14 mouse cellular contexts compared by ENCODE assay signal in genomic region chr14:98886982-98887381, GRCm38 (mm10).
DNase-seq lines count a peak whose midpoint lies in the region; ATAC-seq and TF ChIP-seq lines count a peak whose summit lies in the region.
"Had no signal": no experiment of that assay in that cellular context is flagged by ENCODE, and none has a peak within 500 bp of the region (broad histone marks: within the 10 kb centered on the region; RNA-seq: fewer than 3 reads in every experiment).

No protein-coding gene starts in this region.

- DNase-seq in forebrain, postnatal 0 days, result peak; percentile 31
- no peak for DNase-seq in forebrain, embryonic 11.5 days (ENCODE audit: low spot score)
- no peak for DNase-seq in left cerebral cortex, adult 2 months (ENCODE audit: extremely low spot score in 1 of 2, low spot score in 2 of 2)
- DNase-seq in left cerebral cortex, postnatal 25 days (ENCODE audit: low spot score in 2 of 2), result no peak
- peak; percentile 62 for DNase-seq in embryonic facial prominence, embryonic 14.5 days (ENCODE audit: low spot score)
- DNase-seq in spleen, adult 18-20 months, result no peak
- DNase-seq in gastrocnemius, postnatal 36 days, result no peak
- DNase-seq: cerebellum, postnatal 25 days; layer of hippocampus, adult 9-11 months; thymus, postnatal 4 days had no signal

- no peaks in the 10 kb centered on the region for H3K36me3 ChIP-seq in forebrain, postnatal 0 days (ENCODE audit: insufficient read depth)
- no peaks in the 10 kb centered on the region for H3K36me3 ChIP-seq in forebrain, embryonic 11.5 days (ENCODE audit: control insufficient read depth, insufficient read depth, low read length)
- no peaks in the 10 kb centered on the region for H3K36me3 ChIP-seq in E14TG2a.4 (ENCODE audit: insufficient read depth, low read length)
- no peaks in the 10 kb centered on the region for H3K36me3 ChIP-seq in embryonic facial prominence, embryonic 14.5 days (ENCODE audit: control insufficient read depth, insufficient read depth, low read length)
- H3K36me3 ChIP-seq: heart, embryonic 10.5 days; limb, embryonic 12.5 days had no signal

- peak; percentile 51 for TF ChIP-seq CTCF in forebrain, postnatal 0 days (IDR thresholded peaks at IDR 0.05; ENCODE audit: low read depth)
- TF ChIP-seq CTCF in left cerebral cortex, adult 2 months (IDR thresholded peaks at IDR 0.05), result peak; percentile 73
- peak; percentile 39 for TF ChIP-seq CTCF in E14TG2a.4 (conservative IDR thresholded peaks at IDR 0.05; ENCODE audit: low read length)

- H3K27ac ChIP-seq in forebrain, postnatal 0 days (ENCODE audit: low read depth, low read length), result no peak overlapping the region
- H3K27ac ChIP-seq in forebrain, embryonic 11.5 days (ENCODE audit: low read depth, low read length), result no peak overlapping the region
- no peak overlapping the region for H3K27ac ChIP-seq in left cerebral cortex, adult 2 months
- H3K27ac ChIP-seq in embryonic facial prominence, embryonic 14.5 days (replicated peaks; ENCODE audit: low read depth, low read length), result no peak overlapping the region
- H3K27ac ChIP-seq: heart, embryonic 10.5 days; limb, embryonic 12.5 days had no signal

- no peak overlapping the region for H3K4me3 ChIP-seq in forebrain, postnatal 0 days (ENCODE audit: low read depth, low read length)
- H3K4me3 ChIP-seq in forebrain, embryonic 11.5 days (ENCODE audit: low read depth, low read length), result no peak overlapping the region
- H3K4me3 ChIP-seq in left cerebral cortex, adult 2 months, result no peak overlapping the region
- no peak overlapping the region for H3K4me3 ChIP-seq in E14TG2a.4 (replicated peaks; ENCODE audit: low read length)
- H3K4me3 ChIP-seq in embryonic facial prominence, embryonic 14.5 days (ENCODE audit: low read depth, low read length), result no peak overlapping the region
- H3K4me3 ChIP-seq: heart, embryonic 10.5 days; limb, embryonic 12.5 days had no signal

- no peak for ATAC-seq in forebrain, postnatal 0 days
- no peak for ATAC-seq in forebrain, embryonic 11.5 days (replicated peaks; ENCODE audit: low FRiP score)
- no peak for ATAC-seq in embryonic facial prominence, embryonic 14.5 days (ENCODE audit: low read depth)
- ATAC-seq: activated CD4-positive, CD25-positive, alpha-beta regulatory T cell, adult 4 months had no signal

- intact Hi-C loops in left cerebral cortex, adult 2 months (cut with DNase I), result loop anchor here (2.0 to 10.0 kb wide), 3 partner anchors 1332 to 1922 kb away; no protein-coding TSS in a partner anchor
- intact Hi-C loops in left cerebral cortex, postnatal 25 days (cut with DNase I), result loop anchor here (10.0 kb wide), 3 partner anchors 1332 to 1932 kb away; no protein-coding TSS in a partner anchor
- intact Hi-C loops in gastrocnemius, postnatal 36 days (cut with DNase I), result no loop called here

- peaks cover 7% of the 10 kb centered on the region for H3K27me3 ChIP-seq in forebrain, postnatal 0 days (ENCODE audit: insufficient read depth, low read length)
- no peaks in the 10 kb centered on the region for H3K27me3 ChIP-seq in forebrain, embryonic 11.5 days (ENCODE audit: control insufficient read depth, insufficient read depth, low read length)
- H3K27me3 ChIP-seq in E14TG2a.4 (ENCODE audit: insufficient read depth, low read length), result no peaks in the 10 kb centered on the region
- H3K27me3 ChIP-seq in embryonic facial prominence, embryonic 14.5 days (replicated peaks; ENCODE audit: control insufficient read depth, insufficient read depth, low read length), result no peaks in the 10 kb centered on the region
- H3K27me3 ChIP-seq: limb, embryonic 12.5 days had no signal

- H3K9me3 ChIP-seq in forebrain, postnatal 0 days (ENCODE audit: low read length), result no peaks in the 10 kb centered on the region
- H3K9me3 ChIP-seq in forebrain, embryonic 11.5 days (ENCODE audit: control insufficient read depth, low read length), result no peaks in the 10 kb centered on the region
- H3K9me3 ChIP-seq in E14TG2a.4 (ENCODE audit: low read length), result no peaks in the 10 kb centered on the region
- H3K9me3 ChIP-seq in embryonic facial prominence, embryonic 14.5 days (ENCODE audit: control insufficient read depth, low read length), result no peaks in the 10 kb centered on the region
- H3K9me3 ChIP-seq: heart, embryonic 10.5 days; limb, embryonic 12.5 days had no signal

- no peaks in the 10 kb centered on the region for H3K4me1 ChIP-seq in forebrain, postnatal 0 days (ENCODE audit: insufficient read depth)
- no peaks in the 10 kb centered on the region for H3K4me1 ChIP-seq in forebrain, embryonic 11.5 days (replicated peaks; ENCODE audit: control insufficient read depth, insufficient read depth, low read length)
- H3K4me1 ChIP-seq in E14TG2a.4 (replicated peaks; ENCODE audit: low read depth, low read length), result no peaks in the 10 kb centered on the region
- no peaks in the 10 kb centered on the region for H3K4me1 ChIP-seq in embryonic facial prominence, embryonic 14.5 days (ENCODE audit: control insufficient read depth, insufficient read depth, low read length)
- H3K4me1 ChIP-seq: heart, embryonic 10.5 days; limb, embryonic 12.5 days had no signal

- H3K4me2 ChIP-seq in forebrain, postnatal 0 days (ENCODE audit: low read depth), result no peak overlapping the region
- no peak overlapping the region for H3K4me2 ChIP-seq in forebrain, embryonic 11.5 days (ENCODE audit: low read depth, low read length, severe bottlenecking)
- no peak overlapping the region for H3K4me2 ChIP-seq in embryonic facial prominence, embryonic 14.5 days (ENCODE audit: low read depth, low read length)
- H3K4me2 ChIP-seq: limb, embryonic 12.5 days had no signal

- no peak overlapping the region for H3K9ac ChIP-seq in forebrain, postnatal 0 days
- H3K9ac ChIP-seq in forebrain, embryonic 11.5 days (ENCODE audit: low read length), result no peak overlapping the region
- H3K9ac ChIP-seq in embryonic facial prominence, embryonic 14.5 days (ENCODE audit: low read depth, low read length), result no peak overlapping the region
- H3K9ac ChIP-seq: limb, embryonic 12.5 days had no signal

- WGBS in forebrain, postnatal 0 days, result 9% methylated on average over 1 of the region's 1 CpGs
- WGBS in forebrain, embryonic 11.5 days, result 6% methylated on average over 1 of the region's 1 CpGs
- 0% methylated on average over 1 of the region's 1 CpGs for WGBS in embryonic facial prominence, embryonic 14.5 days

Comparison
In these comparisons a context has a peak if more than half of its experiments do, and no peak if none do; other contexts are left out.
1. DNase-seq: peak in forebrain, postnatal 0 days (single experiment) and embryonic facial prominence, embryonic 14.5 days (single experiment); none in forebrain, embryonic 11.5 days (single experiment), left cerebral cortex, adult 2 months (0 of 2), left cerebral cortex, postnatal 25 days (0 of 2), spleen, adult 18-20 months (0 of 2) and gastrocnemius, postnatal 36 days (0 of 2).
2. Peak in every context shown above with its lines, with median percentiles within 50 percentile points of each other: CTCF ChIP-seq.